Mouse (Mus musculus) liver, embryonic 14.5 days (tissue): ENCODE measurements around the gene Mau2.

ENCODE experiments used
- CTCF ChIP-seq: IDR thresholded peaks from 2 replicates; pipeline ENCODE4 v1.5.1; 2016; ENCODE audit warnings: antibody characterized with exemption, low read depth, control low read depth
- EP300 ChIP-seq: IDR thresholded peaks from 2 replicates; pipeline ENCODE4 v1.6.1; 2016; ENCODE audit warnings: antibody characterized with exemption, low read depth

GRCm38 (mm10) chr8:70003204-70003657 lies 39.3 kb downstream of the Mau2 start:
- TF ChIP-seq EP300 (no peak), CTCF (peak; percentile 34; the same call in 1 of the 2 replicates)
